Mouse (Mus musculus) midbrain, postnatal 0 days (tissue): Measurements from ENCODE around the gene Sf3b5. TPM values are rescaled to one million over a fixed set of nuclear protein-coding genes. Genes with fewer than 3 reads are reported as not detected.
A peak's percentile ranks its signal among the peaks of the same experiment; 100 is the strongest.

ENCODE experiments used
- ATAC-seq: fragments of 200-750 bp; cut with Nextera tagmentation; 2 replicates; pipeline ENCODE4 v1.8.0; 2017; ENCODE audit warnings: moderate number of reproducible peaks, mild to moderate bottlenecking, moderate TSS enrichment, moderate library complexity; ENCODE audit not compliant: low FRiP score
- DNase-seq: peaks from one replicate; pipeline ENCODE4 v3.0.0-alpha.2; 2015; ENCODE audit warnings: low spot score
- H3K27ac ChIP-seq: fragments of 300-500 bp; sonication (generic); 2 replicates; pipeline ENCODE4 v1.5.1; 2014; ENCODE audit warnings: low read depth, mild to moderate bottlenecking, low read length, mixed read lengths
- H3K27me3 ChIP-seq: fragments of 300-500 bp; sonication (generic); 2 replicates; pipeline ENCODE4 v1.6.1; 2014; ENCODE audit warnings: low read length, control low read depth, mixed read lengths; ENCODE audit not compliant: insufficient read depth
- H3K36me3 ChIP-seq: fragments of 300-500 bp; sonication (generic); 2 replicates; pipeline ENCODE4 v1.6.1; 2014; ENCODE audit warnings: low read length, control low read depth, mixed read lengths; ENCODE audit not compliant: insufficient read depth
- H3K4me1 ChIP-seq: fragments of 300-500 bp; sonication (generic); 2 replicates; pipeline ENCODE4 v1.6.1; 2014; ENCODE audit warnings: mild to moderate bottlenecking, control low read depth, antibody characterized with exemption, low read length, mixed read lengths; ENCODE audit not compliant: insufficient read depth
- H3K4me2 ChIP-seq: fragments of 300-500 bp; sonication (generic); 2 replicates; pipeline ENCODE4 v1.6.1; 2014; ENCODE audit warnings: low read depth, mild to moderate bottlenecking, low read length, mixed read lengths; ENCODE audit not compliant: poor library complexity, severe bottlenecking
- H3K4me3 ChIP-seq: fragments of 300-500 bp; sonication (generic); 2 replicates; pipeline ENCODE4 v1.5.1; 2014; ENCODE audit warnings: low read depth, mild to moderate bottlenecking, low read length, moderate library complexity
- H3K9ac ChIP-seq: fragments of 300-500 bp; sonication (generic); replicated peaks from 2 replicates; pipeline ENCODE4 v1.6.1; 2014; ENCODE audit warnings: mild to moderate bottlenecking, low read length, moderate library complexity, mixed read lengths; ENCODE audit not compliant: poor library complexity, severe bottlenecking
- H3K9me3 ChIP-seq: fragments of 300-500 bp; sonication (generic); 2 replicates; pipeline ENCODE4 v1.6.1; 2016; ENCODE audit warnings: low read length, control low read depth
- CTCF ChIP-seq: IDR thresholded peaks from 2 replicates; pipeline ENCODE4 v1.5.1; 2016; ENCODE audit warnings: antibody characterized with exemption, mild to moderate bottlenecking
- WGBS: fragments of 180-500 bp; shearing (Covaris S2); extraction: QIAGEN DNeasy Blood & Tissue Kit; methylation state at CpG from one replicate; pipeline ENCODE4 v1.1.7; 2014; 5-methylcytosine and 5-hydroxymethylcytosine counted together
- polyA plus RNA-seq: library from polyadenylated mRNA; unstranded; fragments of >200 nt; fragmentation: Nextera tagmentation; extraction: Ambion mirVana; gene quantifications from 2 replicates; pipeline ENCODE4 v1.2.1, GENCODE M21; 2015
- total RNA-seq: library from RNA; depleted of rRNA; stranded (reverse); fragments of >200 nt; gene quantifications from 2 replicates; pipeline ENCODE4 v1.2.3, GENCODE M21; 2014

Sf3b5 gene
- total and polyA plus RNA-seq, 2 experiments from 2014 or later, result 24.2 to 24.8 TPM

- no peak for TF ChIP-seq CTCF
- Histone ChIP-seq H3K4me2 (no peak overlapping the region), H3K9me3 (no peaks in the 10 kb centered on the region), H3K36me3 (no peaks in the 10 kb centered on the region), H3K9ac (no peak overlapping the region), H3K27ac (no peak overlapping the region), H3K4me1 (no peaks in the 10 kb centered on the region), H3K27me3 (no peaks in the 10 kb centered on the region), H3K4me3 (no peak overlapping the region)
- WGBS, result 90% methylated on average over 5 of the region's 5 CpGs
- ATAC-seq (no peak), DNase-seq (no peak)
These were observed 22.6 kb downstream of the Sf3b5 start for GRCm38 (mm10) chr10:13027702-13028101.

- 90% methylated on average over 1 of the region's 1 CpGs for WGBS
- no peak overlapping the region for H3K4me3 ChIP-seq
- H3K9me3 ChIP-seq, result no peaks in the 10 kb centered on the region
- no peaks in the 10 kb centered on the region for H3K36me3 ChIP-seq
- no peaks in the 10 kb centered on the region for H3K4me1 ChIP-seq
- no peak for ATAC-seq
- no peak overlapping the region for H3K4me2 ChIP-seq
- no peak overlapping the region for H3K27ac ChIP-seq
- no peak for DNase-seq
- no peaks in the 10 kb centered on the region for H3K27me3 ChIP-seq
- H3K9ac ChIP-seq, result no peak overlapping the region
- TF ChIP-seq CTCF, result no peak
These were observed 23.1 kb downstream of the Sf3b5 start for GRCm38 (mm10) chr10:13028215-13028614.

GRCm38 (mm10) chr10:13029416-13029815 is 24.3 kb downstream of the Sf3b5 start:
- no peak for DNase-seq
- no peak overlapping the region for H3K4me3 ChIP-seq
- H3K4me2 ChIP-seq, result no peak overlapping the region
- TF ChIP-seq CTCF, result no peak
- no peaks in the 10 kb centered on the region for H3K9me3 ChIP-seq
- no peak for ATAC-seq
- no peaks in the 10 kb centered on the region for H3K27me3 ChIP-seq
- H3K4me1 ChIP-seq, result no peaks in the 10 kb centered on the region
- no peak overlapping the region for H3K9ac ChIP-seq
- WGBS, result 89% methylated on average over 5 of the region's 5 CpGs
- H3K36me3 ChIP-seq, result no peaks in the 10 kb centered on the region
- H3K27ac ChIP-seq, result no peak overlapping the region

DNA sequence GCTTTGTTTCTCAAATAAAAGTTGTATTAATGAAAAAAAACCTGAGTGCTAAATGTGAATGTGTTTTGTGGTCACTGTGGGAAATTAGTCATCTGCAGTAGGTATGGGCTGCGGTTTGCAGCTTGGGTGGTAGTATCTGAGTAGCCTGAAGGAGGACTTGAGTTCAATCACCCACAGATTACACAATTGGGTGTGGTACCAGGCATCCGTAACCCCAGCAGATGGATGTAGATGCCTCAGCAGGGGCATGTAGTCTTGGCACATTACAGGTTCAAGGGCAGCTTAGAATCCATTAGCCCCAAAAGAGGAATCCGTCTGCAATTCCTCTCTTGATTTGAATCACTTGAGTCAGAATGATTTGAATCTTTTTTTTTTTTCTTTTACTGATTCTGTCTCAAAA is 30.1 kb downstream of the Sf3b5 start:
- TF ChIP-seq CTCF, result no peak
- Histone ChIP-seq H3K27ac (no peak overlapping the region), H3K27me3 (no peaks in the 10 kb centered on the region), H3K4me3 (no peak overlapping the region), H3K9ac (no peak overlapping the region), H3K4me2 (no peak overlapping the region), H3K9me3 (no peaks in the 10 kb centered on the region), H3K4me1 (no peaks in the 10 kb centered on the region), H3K36me3 (no peaks in the 10 kb centered on the region)
- 83% methylated on average over 3 of the region's 3 CpGs for WGBS
- no peak for DNase-seq
- ATAC-seq, result no peak

DNA sequence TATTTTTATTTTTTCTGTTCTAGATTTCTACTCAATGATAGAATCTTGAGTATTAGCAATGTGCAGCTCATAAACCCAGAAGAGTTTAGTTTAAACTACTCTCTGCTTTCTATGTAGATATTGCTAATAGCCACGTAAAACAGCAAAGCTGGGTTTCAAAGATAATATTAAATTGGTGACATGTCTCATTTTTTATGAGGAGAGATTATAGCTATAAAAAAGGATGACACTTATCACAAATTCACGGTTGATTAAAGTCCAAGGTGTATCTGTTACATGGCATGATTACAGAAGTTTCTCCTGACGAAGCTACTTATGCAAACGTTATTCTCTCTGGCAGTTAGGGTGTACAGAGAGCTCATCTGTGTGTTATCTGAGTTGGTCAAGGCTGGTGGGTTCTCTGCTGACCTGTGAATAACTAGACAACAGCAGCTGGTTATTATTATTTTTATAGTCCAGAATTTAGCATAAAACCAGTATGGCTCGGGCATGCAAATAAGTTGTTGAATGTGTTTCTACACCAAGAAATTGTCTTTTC is 34.6 kb downstream of the Sf3b5 start:
- no peaks in the 10 kb centered on the region for H3K36me3 ChIP-seq
- no peak overlapping the region for H3K9ac ChIP-seq
- DNase-seq, result no peak
- H3K4me2 ChIP-seq, result no peak overlapping the region
- WGBS, result 84% methylated on average over 5 of the region's 5 CpGs
- H3K4me3 ChIP-seq, result no peak overlapping the region
- H3K9me3 ChIP-seq, result no peaks in the 10 kb centered on the region
- H3K27me3 ChIP-seq, result no peaks in the 10 kb centered on the region
- ATAC-seq, result no peak
- TF ChIP-seq CTCF, result no peak
- H3K4me1 ChIP-seq, result no peaks in the 10 kb centered on the region
- no peak overlapping the region for H3K27ac ChIP-seq

DNA sequence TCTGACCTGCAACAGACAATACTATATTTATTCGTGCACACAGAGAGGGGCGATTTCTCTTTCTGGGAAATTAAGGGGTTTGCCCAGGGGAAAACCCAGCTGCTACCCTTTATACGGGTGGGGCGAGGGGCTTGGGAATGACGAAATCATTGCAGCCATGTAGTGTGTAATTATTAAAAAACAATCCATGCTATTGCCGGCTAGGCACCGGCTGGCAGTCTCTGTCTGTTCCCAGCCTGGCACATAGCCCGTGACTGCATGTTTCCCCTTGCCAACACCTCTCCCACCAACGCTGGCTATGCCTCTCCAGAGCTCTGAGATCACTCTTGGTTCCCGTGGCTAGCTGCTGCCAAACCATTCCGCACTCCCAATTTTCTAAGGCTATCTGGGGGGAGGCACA is 39.5 kb downstream of the Sf3b5 start:
- H3K9me3 ChIP-seq, result no peaks in the 10 kb centered on the region
- no peak overlapping the region for H3K4me2 ChIP-seq
- no peak for TF ChIP-seq CTCF

More for the DNA sequence above, 39.5 kb downstream of the Sf3b5 start:
- ATAC-seq (no peak), DNase-seq (peak; percentile 64)
- WGBS, result 86% methylated on average over 11 of the region's 11 CpGs
- no peaks in the 10 kb centered on the region for H3K4me1 ChIP-seq
- no peak overlapping the region for H3K4me3 ChIP-seq
- no peaks in the 10 kb centered on the region for H3K36me3 ChIP-seq
- H3K27me3 ChIP-seq, result no peaks in the 10 kb centered on the region
- H3K9ac ChIP-seq, result no peak overlapping the region
- H3K27ac ChIP-seq, result no peak overlapping the region
